Mouse (Mus musculus) heart, postnatal 14 days (tissue): ENCODE results near the gene Ccni. TPM values are rescaled to one million over a fixed set of nuclear protein-coding genes. Genes with fewer than 3 reads are reported as not detected.

Experiments
- DNase-seq, 2 experiments: peaks; one replicate each; pipeline ENCODE4 v3.0.0; 2021 to 2022
- intact Hi-C: fragments of 180-260 bp; cut with DNase I; formaldehyde crosslinking; loops from one replicate; pipeline ENCODE4 v1.15.1; 2025
- total RNA-seq, 2 experiments: library from RNA; stranded (reverse); gene quantifications; 2 replicates each; pipeline ENCODE4 v1.2.3; 2021

Gene Ccni
- total RNA-seq, 2 experiments from 2014 or later, result 223 to 231 TPM

DNA sequence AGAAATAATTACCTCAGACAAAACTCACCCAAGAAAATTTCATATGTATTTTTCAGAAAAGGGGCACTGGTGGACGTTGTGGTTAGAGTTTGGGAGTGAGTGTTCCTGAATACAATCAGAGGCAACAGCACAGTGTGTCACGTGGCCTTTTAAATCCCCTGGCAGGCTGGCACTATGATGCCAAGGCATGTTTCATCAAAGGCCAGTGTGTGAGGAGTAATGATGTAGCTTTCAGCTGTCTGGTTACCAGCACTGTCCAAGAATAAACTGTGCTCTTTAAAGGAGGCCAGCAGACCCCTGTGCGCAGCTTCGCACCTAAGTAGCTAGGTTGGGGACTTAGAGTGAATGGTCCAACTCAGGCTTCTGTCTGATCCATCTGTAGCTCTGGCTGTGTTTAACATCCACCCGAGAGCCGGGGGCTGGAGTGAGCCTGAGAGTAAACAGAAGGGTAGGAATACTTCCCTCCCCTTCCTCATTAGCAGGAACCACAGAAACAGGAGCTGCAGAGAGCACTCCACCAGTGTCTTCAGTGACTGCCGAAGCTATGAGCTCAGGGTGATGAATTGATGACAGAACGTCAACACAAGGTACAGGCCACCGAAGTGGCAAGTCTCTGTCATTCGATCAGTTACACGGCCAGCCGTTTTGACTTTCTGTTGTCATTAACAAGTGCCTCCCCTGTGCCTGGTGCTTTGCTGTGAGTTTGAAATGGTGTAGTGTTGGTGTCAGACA lies 62.8 kb downstream of the Ccni start:
- intact Hi-C loops, result no loop called here
- no peak for DNase-seq

GRCm38 (mm10) chr5:93140747-93141146 lies 65.5 kb downstream of the Ccni start:
- DNase-seq, result peak; percentile 41 to 58
- intact Hi-C loops, result no loop called here

DNA sequence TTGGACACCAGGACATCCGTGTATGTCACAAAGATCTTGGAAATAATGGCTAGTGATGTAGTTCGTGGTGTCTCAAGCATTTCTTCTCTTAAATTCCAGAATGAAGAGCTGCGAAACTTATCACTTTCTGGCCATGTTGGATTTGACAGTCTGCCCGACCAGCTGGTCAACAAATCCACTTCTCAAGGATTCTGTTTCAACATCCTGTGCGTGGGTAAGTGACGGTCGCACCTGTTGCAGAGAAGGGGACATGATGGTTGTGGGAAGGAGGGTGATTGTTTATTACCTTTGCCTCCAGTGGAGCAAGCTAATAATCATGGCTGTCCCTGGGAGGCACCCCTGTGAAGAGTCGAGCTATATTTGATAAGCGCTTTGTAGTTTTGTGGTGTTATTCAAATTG lies 66.9 kb downstream of the Ccni start:
- intact Hi-C loops, result no loop called here
- no peak for DNase-seq

- intact Hi-C loops, result loop anchor here (1.0 kb wide), 1 partner anchor 44 kb away; the partner anchor contains the start of gene Sept11
- peak; percentile 49 to 65 for DNase-seq
These were observed 69.2 kb downstream of the Ccni start for GRCm38 (mm10) chr5:93136956-93137586.

GRCm38 (mm10) chr5:93135368-93136107 lies 70.8 kb downstream of the Ccni start:
- intact Hi-C loops, result no loop called here
- DNase-seq, result no peak

- DNase-seq, result no peak
- intact Hi-C loops, result no loop called here
These were observed 72.7 kb downstream of the Ccni start for GRCm38 (mm10) chr5:93133445-93134244.

Other genes with a start within 250 kb of the Ccni start
- not detected for gene Sowahb, start 161.5 kb downstream of the Ccni start, total RNA-seq
- 10 to 100 TPM; 48.7 to 54.9 TPM for gene Sept11, start 113.1 kb downstream of the Ccni start, total RNA-seq
- gene 2010109A12Rik, start within 50 bp of the Ccni start, total RNA-seq, result under 1 TPM; 0.53 to 0.93 TPM
- gene Ccng2, start 60.8 kb upstream of the Ccni start, total RNA-seq, result 10 to 100 TPM; 19.4 to 22.2 TPM